Mouse (Mus musculus) layer of hippocampus, postnatal 25 days (tissue): ENCODE measurements around the gene Dlgap1. TPM values are rescaled to one million over a fixed set of nuclear protein-coding genes. Genes with fewer than 3 reads are reported as not detected.

Source experiments
- DNase-seq, 2 experiments: peaks; one replicate each; pipeline ENCODE4 v3.0.0; 2022; ENCODE audit warnings: mixed read lengths in 2 of 2, low spot score in 1 of 2; ENCODE audit errors: extremely low spot score in 1 of 2
- total RNA-seq, 2 experiments: library from RNA; stranded (reverse); gene quantifications; 2 replicates each; pipeline ENCODE4 v1.2.3; 2021

Dlgap1 gene
- total RNA-seq, 2 experiments from 2014 or later: 490 to 540 TPM

DNA sequence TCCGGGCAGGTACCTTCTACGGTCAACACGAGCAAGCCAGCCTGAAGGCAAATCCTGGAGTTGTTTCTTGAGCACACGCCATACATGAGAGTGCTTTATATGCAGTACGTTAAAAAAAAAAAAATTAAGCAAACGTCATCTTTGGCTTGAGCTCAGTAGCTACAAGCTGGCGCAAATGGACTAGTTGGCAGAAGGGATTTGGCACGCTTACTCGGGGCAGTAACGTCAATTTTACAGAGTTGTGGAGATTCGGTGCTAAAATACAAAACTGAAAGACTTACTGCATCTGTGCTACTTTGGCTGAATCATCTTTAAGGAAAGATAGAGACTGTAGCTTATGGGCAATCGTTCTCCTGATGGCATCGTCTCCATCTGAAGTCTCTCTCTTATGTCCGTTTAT, 474.1 kb downstream of the Dlgap1 start:
- DNase-seq: no peak

DNA sequence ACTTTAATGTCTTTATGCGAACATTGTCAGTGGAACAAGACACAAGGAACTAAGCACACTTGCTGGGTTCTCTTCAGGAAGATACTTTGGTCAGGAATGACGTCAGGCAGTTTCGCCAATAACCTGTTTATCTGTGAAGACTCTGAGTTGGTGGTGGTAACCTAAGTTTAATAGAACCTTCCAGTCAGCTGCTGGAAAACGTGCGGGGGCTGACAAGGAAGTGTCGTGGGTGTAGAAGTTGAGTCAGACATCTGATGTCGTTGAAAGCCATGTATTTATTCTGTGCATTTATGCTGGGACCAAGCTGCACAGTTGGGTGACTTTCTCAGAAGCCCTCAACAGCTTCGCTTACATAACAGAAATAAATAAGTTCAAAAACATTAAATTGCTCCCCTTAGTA, 477.6 kb downstream of the Dlgap1 start:
- DNase-seq: no peak

DNA sequence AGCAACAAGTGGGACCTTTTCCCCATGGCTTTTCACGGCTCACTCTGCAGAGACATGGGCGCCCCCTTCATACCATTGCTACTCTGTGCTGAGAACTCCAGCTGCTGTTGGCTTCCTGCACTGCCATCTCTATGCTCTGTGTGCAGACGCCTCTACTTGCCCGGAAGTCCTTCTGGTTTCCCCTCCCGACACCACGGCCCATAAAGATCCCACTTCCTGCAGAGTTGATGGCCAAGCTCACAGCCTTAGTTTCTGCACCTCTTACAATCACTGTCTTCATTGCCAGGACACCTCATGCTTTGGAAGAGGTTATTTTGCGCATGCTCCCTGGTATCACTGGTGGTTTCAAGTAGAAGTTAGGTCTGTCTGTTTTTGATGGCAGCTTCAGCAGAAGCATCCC, 486.2 kb downstream of the Dlgap1 start:
- DNase-seq: no peak

DNA sequence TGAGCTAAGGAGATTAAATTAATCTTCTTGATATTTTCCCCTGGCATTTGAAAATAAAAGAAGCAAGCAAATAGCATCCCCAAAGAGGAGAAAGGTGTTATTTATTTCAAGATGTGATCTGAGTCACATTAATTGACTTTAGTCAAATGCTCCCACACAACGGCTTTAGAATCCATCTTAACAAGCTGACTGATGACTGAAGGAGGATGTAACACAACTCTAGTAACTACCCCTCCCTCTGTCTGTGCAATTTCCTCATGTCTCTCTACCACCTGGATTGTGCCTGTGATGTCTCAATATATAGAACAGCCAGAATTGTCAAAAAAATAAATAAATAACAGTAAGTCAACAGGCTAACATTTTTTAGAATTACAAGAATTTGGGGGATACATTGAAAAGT, 488.2 kb downstream of the Dlgap1 start:
- no peak for DNase-seq

DNA sequence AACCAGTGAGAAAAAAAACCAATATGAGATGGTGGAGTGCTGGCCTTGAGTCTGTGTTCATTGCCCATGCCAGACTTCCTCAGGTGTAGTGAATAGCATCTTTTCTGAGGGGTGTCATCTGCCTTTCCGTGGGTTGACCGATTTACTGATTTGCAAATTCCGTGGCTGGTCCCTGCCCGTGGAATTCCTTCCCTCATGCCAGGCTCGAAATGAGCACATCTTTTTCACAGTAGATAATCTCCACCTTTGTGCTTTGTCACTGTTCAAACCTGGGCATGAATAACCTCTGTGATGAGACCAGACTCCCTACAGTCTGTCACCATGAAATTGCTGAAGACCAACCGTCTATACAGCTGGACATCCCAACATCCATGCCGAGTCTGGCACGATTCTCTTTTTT, 493.4 kb downstream of the Dlgap1 start:
- DNase-seq: no peak

DNA sequence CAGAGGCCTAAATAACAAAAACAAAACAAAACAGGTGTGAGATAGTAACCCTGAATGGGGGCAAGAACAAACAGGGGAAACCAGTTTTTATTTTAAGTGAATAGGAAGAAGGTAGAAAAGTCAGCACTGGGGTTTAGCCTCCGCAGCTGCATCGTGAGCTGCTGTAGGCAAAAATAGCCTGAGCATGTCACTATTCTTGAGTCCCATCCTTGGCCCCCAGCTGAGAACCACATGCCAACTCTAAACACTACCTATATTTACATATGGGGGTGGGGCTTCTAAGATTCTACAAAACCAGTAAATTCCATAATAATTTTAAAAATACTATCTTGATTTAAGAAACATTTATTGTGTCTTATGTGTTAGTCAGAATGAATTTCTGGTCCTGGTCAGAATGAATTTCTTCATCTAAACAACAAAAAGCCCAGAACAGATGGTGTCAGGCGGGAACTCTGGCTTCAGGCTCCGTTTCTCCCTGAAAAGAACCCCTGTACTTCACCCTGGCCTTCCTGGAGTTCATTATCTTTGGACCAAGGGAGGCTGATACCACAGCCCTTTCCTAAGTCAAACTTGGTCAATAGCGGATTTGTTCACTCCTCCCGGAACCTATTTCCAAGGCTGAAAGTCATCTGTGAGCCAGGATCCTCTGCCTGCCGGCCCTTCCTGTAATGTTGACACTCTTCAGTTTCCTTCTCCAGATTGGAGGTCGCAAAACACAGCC, 494.1 kb downstream of the Dlgap1 start:
- DNase-seq: no peak

DNA sequence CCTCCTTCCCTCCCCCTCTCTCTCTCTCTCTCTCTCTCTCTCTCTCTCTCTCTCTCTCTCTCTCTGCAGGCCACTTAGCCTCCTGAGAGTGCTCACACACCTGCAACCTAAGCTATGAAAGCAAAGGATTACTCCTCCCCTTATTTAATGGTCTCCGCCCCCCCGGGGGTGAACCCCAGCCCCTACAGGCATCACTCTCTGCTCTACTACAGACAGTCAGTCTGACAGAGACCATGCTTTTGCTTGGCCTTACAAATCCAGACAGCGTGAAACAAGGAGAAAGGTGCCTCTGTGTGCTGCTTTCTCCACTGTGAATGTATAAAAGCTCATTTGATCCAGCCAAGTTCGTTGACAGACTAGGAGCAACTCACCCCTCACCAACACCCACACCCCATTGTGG, 497.5 kb downstream of the Dlgap1 start:
- DNase-seq: no peak

DNA sequence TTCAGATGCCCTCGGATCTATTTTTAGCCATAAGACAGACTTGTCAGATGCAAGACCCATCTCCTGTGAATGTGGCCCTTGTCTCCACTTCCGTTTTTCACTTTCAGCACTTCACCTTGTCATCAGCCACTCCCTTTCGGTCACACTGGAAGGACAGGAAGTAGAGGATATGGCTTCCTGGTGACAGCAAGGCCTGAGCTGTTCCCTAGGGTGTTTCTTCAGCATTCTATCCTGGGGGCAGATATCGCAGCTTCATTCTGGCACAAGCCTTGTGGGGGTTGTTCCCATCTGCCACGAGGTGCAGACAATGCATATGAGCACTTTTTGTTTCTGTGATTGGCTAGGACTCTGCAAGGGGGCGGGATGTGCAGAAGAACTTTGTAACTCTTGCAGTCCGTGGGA, 502.1 kb downstream of the Dlgap1 start:
- peak in 1 of 2 experiments; percentile 38 for DNase-seq

DNA sequence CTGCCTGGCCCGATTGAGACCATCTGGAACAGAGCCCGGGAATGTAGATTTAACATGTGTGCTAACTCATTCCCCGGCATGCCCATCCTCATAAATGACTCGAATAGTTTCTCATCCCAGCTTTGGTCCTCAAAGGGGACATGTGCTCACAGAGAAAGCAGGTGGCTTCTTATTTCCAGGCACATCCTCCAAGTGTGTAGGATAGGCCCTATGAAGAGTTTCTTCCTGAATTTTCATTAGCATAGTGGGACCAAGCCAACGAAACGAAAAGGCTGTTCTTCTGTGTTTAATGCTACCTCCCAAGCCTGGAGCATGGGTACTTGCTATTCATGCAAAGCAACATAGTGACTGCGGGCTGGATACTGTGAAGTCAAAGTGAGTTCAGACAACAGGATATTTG, 503.3 kb downstream of the Dlgap1 start:
- no peak for DNase-seq

DNA sequence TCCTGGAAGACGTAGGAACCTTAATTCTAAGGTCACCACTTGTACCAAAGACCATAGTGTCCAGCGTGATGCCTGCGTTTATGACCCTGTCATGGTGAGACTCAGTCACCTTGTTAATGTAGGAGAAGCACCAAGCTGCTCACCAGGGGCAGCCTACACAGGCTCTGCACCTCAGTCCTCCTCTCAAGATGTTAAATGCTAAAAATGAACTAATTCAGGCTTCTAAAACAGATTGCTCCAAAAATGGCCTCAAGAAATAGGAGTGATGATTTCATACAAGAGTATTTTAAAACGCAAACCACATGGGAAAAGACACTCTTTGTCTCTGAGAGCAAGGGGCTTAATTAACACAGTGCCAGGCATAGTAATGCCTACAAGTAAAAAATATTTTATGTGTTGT, 505.0 kb downstream of the Dlgap1 start:
- DNase-seq: no peak

DNA sequence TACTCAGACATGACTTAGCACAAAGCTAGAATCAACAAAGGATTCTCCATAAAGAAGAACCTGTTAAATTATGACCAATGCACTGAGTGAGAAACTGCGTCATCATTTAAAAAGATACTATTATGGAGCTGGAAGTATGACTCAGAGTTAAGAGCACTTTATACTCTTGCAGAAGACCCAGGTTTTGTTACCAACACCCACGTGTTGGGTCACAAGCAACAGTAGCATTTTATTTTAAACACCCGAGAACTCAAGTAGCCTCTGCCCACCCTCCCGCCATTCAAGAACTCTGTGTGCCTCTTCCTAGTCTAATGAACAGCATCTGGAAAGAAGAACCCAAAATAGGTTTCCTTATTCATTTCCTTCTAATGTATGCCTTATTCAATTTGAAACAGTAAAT, 514.8 kb downstream of the Dlgap1 start:
- no peak for DNase-seq

DNA sequence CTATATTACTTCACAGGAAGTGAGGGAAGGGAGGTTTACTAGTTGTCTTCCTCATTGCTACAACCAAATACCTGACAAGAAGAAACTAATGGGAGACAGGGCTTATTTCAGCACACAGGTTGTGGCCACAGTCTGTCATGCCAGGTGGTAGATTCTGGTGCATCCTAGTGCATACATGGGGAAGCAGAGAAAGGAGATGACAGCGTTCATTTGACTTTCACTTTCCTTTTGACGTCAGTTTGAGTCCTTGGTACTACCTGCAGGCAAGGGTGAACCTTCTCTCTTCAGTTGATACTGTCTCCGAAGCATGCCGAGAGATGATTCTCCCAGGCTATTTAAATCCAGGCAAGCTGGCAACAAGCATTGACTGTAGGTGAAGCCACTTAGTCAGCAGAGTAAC, 516.8 kb downstream of the Dlgap1 start:
- no peak for DNase-seq

DNA sequence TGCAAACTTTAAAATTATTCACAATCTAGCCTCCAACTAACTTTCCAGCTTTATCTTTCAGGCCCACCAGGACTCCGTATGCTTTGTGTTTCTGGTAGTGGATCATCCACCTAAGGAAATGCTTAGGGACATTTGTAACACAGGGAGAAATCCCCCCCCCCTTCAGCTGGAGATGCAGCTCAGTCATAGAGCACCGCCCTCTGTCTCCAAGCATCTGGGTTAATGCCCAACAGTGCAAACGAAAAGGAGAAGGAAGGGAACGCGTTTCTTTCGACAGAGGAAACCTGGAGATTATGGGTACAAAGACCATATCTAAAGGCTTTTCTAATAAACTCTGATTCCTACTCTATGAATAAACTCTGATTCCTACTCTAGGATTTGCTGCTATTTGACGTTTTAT, 517.4 kb downstream of the Dlgap1 start:
- DNase-seq: no peak

DNA sequence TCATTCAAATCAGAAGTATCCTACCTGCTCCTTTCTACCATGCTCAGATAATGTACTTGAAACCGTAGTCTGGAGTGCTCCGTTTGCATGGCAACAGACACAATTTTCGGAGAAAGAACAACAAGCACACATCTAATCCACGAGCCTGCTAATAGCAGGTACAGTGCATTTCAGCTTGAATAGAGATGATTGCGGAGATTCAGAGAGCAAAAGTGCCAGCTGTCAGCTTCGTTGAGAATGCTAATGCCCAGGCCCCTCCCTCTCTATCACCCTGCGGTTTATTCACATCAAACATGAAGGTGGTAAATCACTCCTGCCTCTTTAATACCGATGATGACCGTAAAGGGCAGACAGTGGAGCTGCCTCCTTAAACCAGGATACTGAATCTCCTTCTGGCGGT, 518.0 kb downstream of the Dlgap1 start:
- DNase-seq: no peak

DNA sequence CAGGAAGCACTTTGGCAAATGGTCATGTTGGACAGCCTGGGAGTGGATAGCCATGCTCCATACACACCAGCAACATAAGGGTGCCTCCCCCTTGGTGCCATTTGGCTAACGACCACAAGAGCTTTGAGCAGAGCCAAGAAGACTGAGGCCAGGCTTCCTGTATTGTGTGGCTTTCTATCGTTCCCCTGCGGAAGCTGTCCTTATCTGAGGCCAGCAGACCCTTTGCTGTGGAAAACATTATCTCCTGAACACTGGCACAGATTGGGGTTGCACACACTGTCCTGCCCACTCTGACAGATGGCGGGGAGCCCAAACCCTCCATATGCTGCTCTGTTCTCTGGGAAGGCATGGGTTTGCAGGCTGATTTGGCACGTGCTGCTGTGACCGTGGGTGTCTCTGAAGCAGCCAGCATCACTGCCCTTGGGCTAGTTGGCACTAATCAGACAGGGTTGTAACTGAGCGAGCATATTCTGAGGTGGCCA, 520.0 kb downstream of the Dlgap1 start:
- DNase-seq: peak; percentile 62 to 72

DNA sequence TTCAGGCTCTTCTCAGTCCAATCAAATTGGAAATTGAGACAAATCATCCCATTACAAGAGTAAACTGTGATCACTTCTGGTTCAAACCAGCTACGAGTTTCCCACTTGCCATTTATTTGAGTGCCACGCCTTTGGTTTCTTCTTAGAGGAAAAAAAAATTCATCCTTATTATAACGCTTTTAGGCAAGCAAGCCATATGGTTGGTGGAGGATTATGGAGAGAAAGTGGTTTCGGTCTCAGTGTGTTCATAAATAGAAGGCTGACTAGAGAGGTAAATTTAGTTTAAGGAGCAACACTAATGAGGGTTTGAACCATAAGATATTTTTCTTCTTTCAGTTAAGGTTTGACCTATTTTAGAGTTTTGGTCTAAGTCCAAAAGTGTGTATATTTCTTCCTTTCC, 522.7 kb downstream of the Dlgap1 start:
- DNase-seq: no peak

DNA sequence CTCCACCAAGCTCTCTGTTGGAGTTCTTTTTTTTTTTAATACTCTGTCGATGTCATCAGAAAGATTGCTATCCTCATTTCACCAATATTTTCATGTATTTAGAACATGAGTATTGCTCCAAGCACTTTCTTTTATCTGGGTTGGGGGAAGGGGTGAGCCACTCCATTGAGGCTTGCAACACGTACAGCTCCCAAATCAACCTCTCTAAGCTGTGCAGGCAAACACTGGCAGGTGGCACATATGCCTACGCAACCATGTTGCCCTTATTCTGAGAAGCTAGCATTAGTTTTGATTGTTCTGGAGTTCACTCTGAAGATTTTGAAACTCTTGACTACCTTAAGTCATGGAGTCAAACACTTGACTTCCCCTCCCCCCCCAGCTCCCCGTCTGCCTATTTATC, 525.5 kb downstream of the Dlgap1 start:
- no peak for DNase-seq

DNA sequence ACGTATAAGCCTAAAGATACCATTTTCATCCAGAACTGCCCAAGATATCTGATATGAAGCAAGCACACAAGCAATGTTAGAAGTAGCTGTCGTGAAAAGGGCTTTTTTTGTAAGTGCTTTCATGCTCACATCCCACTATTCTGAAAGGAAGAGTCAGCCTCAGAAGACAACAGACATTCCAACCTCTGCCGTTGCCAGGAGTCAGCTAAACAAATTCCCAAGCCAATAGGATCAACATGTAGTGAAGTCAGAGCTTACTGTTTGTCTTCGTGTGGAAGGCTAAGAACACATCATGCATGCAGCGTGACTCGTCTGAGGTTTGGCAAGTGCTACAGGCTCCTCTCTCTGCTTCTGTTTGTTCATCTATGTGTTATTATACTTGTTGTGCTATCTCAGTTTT, 529.4 kb downstream of the Dlgap1 start:
- DNase-seq: no peak

DNA sequence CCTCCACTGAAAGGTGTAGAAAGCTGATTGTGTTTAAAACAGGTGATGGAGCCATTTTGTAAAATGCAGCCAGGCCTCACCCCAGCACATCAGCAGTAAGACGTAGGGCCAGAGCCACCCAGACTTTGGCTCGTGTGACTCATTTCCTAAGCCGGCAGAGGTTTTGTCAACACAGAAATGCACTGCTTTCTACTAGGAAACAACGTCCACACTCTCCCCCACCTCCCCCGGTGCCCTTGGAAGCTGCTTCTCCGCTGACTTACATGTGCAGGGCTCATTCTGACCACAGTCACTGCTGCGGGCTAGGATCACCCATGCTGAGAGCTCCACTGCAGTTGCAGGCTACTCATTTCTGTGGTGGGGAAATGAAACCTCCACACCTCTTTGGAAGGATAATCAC, 533.1 kb downstream of the Dlgap1 start:
- DNase-seq: no peak

DNA sequence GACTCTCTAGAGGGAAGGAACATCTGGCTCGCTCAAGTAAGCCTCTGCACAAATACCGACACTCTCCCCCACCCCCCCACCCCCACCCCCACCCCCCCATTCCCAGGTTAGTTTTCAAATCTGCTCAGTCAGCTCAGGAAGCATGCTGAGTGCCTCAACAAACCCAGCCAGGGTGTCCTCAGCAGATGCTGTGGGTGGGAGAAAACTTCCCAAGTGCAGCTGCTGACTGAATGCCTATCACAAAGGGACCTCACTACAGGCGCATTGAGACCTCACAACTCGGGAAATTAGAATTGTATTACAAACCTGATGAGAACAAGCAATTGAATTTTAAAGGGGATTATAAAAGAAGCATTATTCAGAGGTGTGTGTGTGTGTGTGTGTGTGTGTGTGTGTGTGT, 538.9 kb downstream of the Dlgap1 start:
- DNase-seq: no peak

DNA sequence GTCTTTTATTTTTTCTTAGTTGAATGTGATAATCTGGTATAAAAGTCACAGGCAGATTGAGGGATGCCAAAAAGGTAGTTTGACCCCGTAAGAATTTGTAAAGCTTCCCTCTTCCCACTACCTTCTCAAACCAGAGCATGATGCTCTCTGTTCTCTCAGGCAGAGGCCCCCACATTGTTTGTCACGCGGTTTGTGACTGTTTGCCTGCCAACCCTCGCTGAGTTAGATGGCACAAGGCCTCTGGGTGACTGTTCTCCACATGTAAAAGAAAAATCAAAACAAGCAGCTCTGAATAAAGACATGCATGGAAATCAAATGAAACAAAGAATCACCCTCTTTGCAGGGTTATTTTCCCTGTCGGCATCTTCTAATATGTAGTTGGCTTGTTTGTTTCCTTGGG, 541.6 kb downstream of the Dlgap1 start:
- DNase-seq: no peak

DNA sequence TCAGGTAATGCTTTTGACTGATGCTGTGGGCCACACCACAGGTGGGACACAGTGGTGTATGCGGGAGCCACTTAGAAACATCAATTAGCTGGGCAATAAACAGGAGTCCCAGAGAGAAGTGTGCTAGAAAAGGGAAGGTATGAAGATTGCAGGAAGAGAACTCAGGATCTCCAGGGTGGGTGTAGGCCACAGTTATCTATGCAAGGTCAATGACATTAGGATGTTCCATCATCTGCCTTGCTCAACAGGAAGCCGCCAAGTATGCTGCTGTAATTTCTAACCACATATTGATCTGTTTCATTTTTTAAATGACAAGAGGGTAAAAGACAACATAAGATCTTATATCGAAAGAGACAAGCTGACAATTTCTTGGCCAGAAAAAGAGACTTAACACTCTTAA, 542.5 kb downstream of the Dlgap1 start:
- DNase-seq: no peak

DNA sequence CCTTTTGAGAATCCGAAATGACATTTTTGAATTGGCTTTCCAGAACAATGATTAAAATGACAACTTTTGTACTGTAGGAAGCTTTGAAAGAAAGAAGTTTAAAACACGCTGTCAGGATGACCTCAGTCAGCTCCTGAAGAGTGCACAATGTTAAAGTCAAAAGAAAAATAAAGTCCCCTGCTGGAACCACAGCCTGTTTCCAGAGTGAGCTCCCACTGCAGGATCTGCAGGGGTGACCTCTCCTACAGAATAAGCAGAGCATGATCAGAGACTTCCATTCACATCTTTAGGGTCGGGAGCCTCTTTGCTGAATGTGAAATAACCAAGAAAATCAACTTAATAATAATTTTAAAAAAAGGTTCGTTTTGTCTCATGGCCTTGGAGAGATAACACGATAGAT, 544.9 kb downstream of the Dlgap1 start:
- no peak for DNase-seq
